Mouse (Mus musculus): ENCODE measurements around the gene Nthl1. TPM values are rescaled to one million over a fixed set of nuclear protein-coding genes. Genes with fewer than 3 reads are reported as not detected.
"Not testable (repeated sequence)": the region's sequence is repeated elsewhere in the genome, so short reads cannot be mapped to it uniquely, and the experiment has no call there.

Nthl1 gene
- total RNA-seq, 2 experiments from 2014 or later = 3.3 to 4.7 TPM

- no peak for DNase-seq (ENCODE audit: extremely low spot score in 1 of 2, low spot score in 1 of 2)
Measured at GRCm38 (mm10) chr17:24648731-24649377, 16.4 kb downstream of the Nthl1 start.

GRCm38 (mm10) chr17:24649581-24650069 is 17.1 kb downstream of the Nthl1 start:
- DNase-seq (ENCODE audit: extremely low spot score in 1 of 2, low spot score in 1 of 2) = no peak

- peak; percentile 21 to 26 for DNase-seq (ENCODE audit: extremely low spot score in 1 of 2, low spot score in 1 of 2)
Measured at GRCm38 (mm10) chr17:24650070-24650616, 17.7 kb downstream of the Nthl1 start, which contains the start of gene Slc9a3r2. Gene Slc9a3r2 (minus strand): TSS chr17:24650327.

- no peak for DNase-seq (ENCODE audit: extremely low spot score in 1 of 2, low spot score in 1 of 2)
Measured at GRCm38 (mm10) chr17:24650766-24651165, 18.3 kb downstream of the Nthl1 start.

- DNase-seq (ENCODE audit: extremely low spot score in 1 of 2, low spot score in 1 of 2) = no peak
Measured at GRCm38 (mm10) chr17:24651835-24652234, 19.4 kb downstream of the Nthl1 start.

- peak; percentile 42 to 72 for DNase-seq (ENCODE audit: extremely low spot score in 1 of 2, low spot score in 1 of 2)
Measured at GRCm38 (mm10) chr17:24653967-24654710, 21.7 kb downstream of the Nthl1 start.

GRCm38 (mm10) chr17:24654969-24655368 is 22.5 kb downstream of the Nthl1 start:
- no peak for DNase-seq (ENCODE audit: extremely low spot score in 1 of 2, low spot score in 1 of 2)

- no peak for DNase-seq (ENCODE audit: extremely low spot score in 1 of 2, low spot score in 1 of 2)
Measured at GRCm38 (mm10) chr17:24658017-24658758, 25.7 kb downstream of the Nthl1 start, which contains the start of gene Npw. Gene Npw (minus strand): TSS chr17:24658457.

GRCm38 (mm10) chr17:24667011-24667410 is 34.5 kb downstream of the Nthl1 start:
- DNase-seq (ENCODE audit: extremely low spot score in 1 of 2, low spot score in 1 of 2) = not testable (repeated sequence)

- DNase-seq (ENCODE audit: extremely low spot score in 1 of 2, low spot score in 1 of 2) = peak in 1 of 2 experiments; percentile 51
Measured at GRCm38 (mm10) chr17:24667416-24667815, 34.9 kb downstream of the Nthl1 start.

- not testable (repeated sequence) for DNase-seq (ENCODE audit: extremely low spot score in 1 of 2, low spot score in 1 of 2)
Measured at GRCm38 (mm10) chr17:24669214-24669544, 36.7 kb downstream of the Nthl1 start.

GRCm38 (mm10) chr17:24669545-24670245 is 37.2 kb downstream of the Nthl1 start, which contains the start of gene Zfp598:
Gene Zfp598 (plus strand): TSS chr17:24669687.
- peak; percentile 87 to 88 for DNase-seq (ENCODE audit: extremely low spot score in 1 of 2, low spot score in 1 of 2)

GRCm38 (mm10) chr17:24670246-24670844 is 37.9 kb downstream of the Nthl1 start:
- DNase-seq (ENCODE audit: extremely low spot score in 1 of 2, low spot score in 1 of 2) = no peak

- DNase-seq (ENCODE audit: extremely low spot score in 1 of 2, low spot score in 1 of 2) = no peak
Measured at GRCm38 (mm10) chr17:24671346-24671745, 38.9 kb downstream of the Nthl1 start.

GRCm38 (mm10) chr17:24672141-24672540 is 39.7 kb downstream of the Nthl1 start:
- DNase-seq (ENCODE audit: extremely low spot score in 1 of 2, low spot score in 1 of 2) = no peak

- no peak for DNase-seq (ENCODE audit: extremely low spot score in 1 of 2, low spot score in 1 of 2)
Measured at GRCm38 (mm10) chr17:24674277-24674676, 41.8 kb downstream of the Nthl1 start.

- DNase-seq (ENCODE audit: extremely low spot score in 1 of 2, low spot score in 1 of 2) = peak in 1 of 2 experiments; percentile 66
Measured at GRCm38 (mm10) chr17:24676187-24676586, 43.7 kb downstream of the Nthl1 start.

GRCm38 (mm10) chr17:24676877-24677276 is 44.4 kb downstream of the Nthl1 start:
- DNase-seq (ENCODE audit: extremely low spot score in 1 of 2, low spot score in 1 of 2) = no peak

- no peak for DNase-seq (ENCODE audit: extremely low spot score in 1 of 2, low spot score in 1 of 2)
Measured at GRCm38 (mm10) chr17:24677500-24678080, 45.1 kb downstream of the Nthl1 start.

All from layer of hippocampus, postnatal 25 days (tissue).